Mouse (Mus musculus) Patski (cell line): Measurements from ENCODE around the gene Cmtm7. TPM values are rescaled to one million over a fixed set of nuclear protein-coding genes. Genes with fewer than 3 reads are reported as not detected.

Experiments
- ATAC-seq: fragments of 100-300 bp; one replicate; pipeline ENCODE4 v1.8.0; 2021
- CTCF ChIA-PET: fragments of 350-600 bp; sonication (Branson Sonifier 250); formaldehyde crosslinking; loops from one replicate; lab custom pipeline; 2022; ENCODE audit warnings: inconsistent platforms; lab: Charles Lee
- POLR2A ChIA-PET: fragments of 350-600 bp; sonication (Branson Sonifier 250); formaldehyde crosslinking; loops from one replicate; lab custom pipeline; 2022; ENCODE audit warnings: antibody characterized with exemption, inconsistent platforms; lab: Charles Lee
- DNase-seq: peaks from one replicate; pipeline ENCODE4 v3.0.0-alpha.2; 2011; ENCODE audit warnings: low read depth, low spot score
- H3K27me3 ChIP-seq: fragments of 371-371 bp; one replicate; pipeline ENCODE4 v1.5.1; 2021
- CTCF ChIP-seq: fragments of 100-300 bp; IDR thresholded peaks from one replicate; pipeline ENCODE4 v1.5.1; 2021
- in situ Hi-C: fragments of 300-500 bp; cut with MboI; formaldehyde crosslinking; loops from 3 replicates; pipeline ENCODE4 v1.11.1; 2018; ENCODE audit warnings: low pct_unique_long_range_greater_than_20kb, mixed read lengths
- polyA plus RNA-seq: library from polyadenylated mRNA; unstranded; gene quantifications from one replicate; pipeline ENCODE4 v1.2.3, GENCODE M21; 2021

Cmtm7 gene
- polyA plus RNA-seq, 1 experiment from 2014 or later = 73.0 TPM

GRCm38 (mm10) chr9:114797329-114798004 is 15.8 kb upstream of the Cmtm7 start:
- POLR2A ChIA-PET = no interaction called here

GRCm38 (mm10) chr9:114796473-114797050 is 14.9 kb upstream of the Cmtm7 start:
- in situ Hi-C loops = loop anchor here (5.0 kb wide), 1 partner anchor 86 kb away; no protein-coding TSS in a partner anchor
- no peak for ATAC-seq
- TF ChIP-seq CTCF = no peak
- CTCF ChIA-PET = interaction anchor here (0.9 kb wide), 1 partner anchor 8 kb away, joined by 3 read pairs; no protein-coding TSS in a partner anchor
- H3K27me3 ChIP-seq = no peaks in the 10 kb centered on the region
- POLR2A ChIA-PET = no interaction called here
- DNase-seq = no peak

More at GRCm38 (mm10) chr9:114797329-114798004, 15.8 kb upstream of the Cmtm7 start:
- no peaks in the 10 kb centered on the region for H3K27me3 ChIP-seq
- CTCF ChIA-PET = interaction anchor here (0.7 to 2.4 kb wide), 7 partner anchors 9 to 90 kb away, joined by 3 to 8 read pairs (median 3); no protein-coding TSS in a partner anchor
- peak; percentile 20 for ATAC-seq
- no peak for DNase-seq
- in situ Hi-C loops = loop anchor here (5.0 kb wide), 1 partner anchor 85 kb away; no protein-coding TSS in a partner anchor
- TF ChIP-seq CTCF = peak; percentile 95

- CTCF ChIA-PET = interaction anchor here (0.9 to 2.3 kb wide), 3 partner anchors 13 to 41 kb away, joined by 3 to 5 read pairs (median 3); partner anchors contain the start of gene Cmtm7
- no peaks in the 10 kb centered on the region for H3K27me3 ChIP-seq
- no peak for TF ChIP-seq CTCF
- in situ Hi-C loops = no loop called here
- POLR2A ChIA-PET = interaction anchor here (0.8 kb wide), 2 partner anchors 50 to 109 kb away, joined by 3 read pairs; partner anchors contain the start of gene Cmtm8
- DNase-seq (no peak), ATAC-seq (no peak)
These were observed 12.8 kb upstream of the Cmtm7 start for GRCm38 (mm10) chr9:114794491-114794890.

- in situ Hi-C loops = no loop called here
- H3K27me3 ChIP-seq = no peaks in the 10 kb centered on the region
- POLR2A ChIA-PET = interaction anchor here (0.8 kb wide), 1 partner anchor 109 kb away, joined by 3 read pairs; no protein-coding TSS in a partner anchor
- ATAC-seq (no peak), DNase-seq (no peak)
- no peak for TF ChIP-seq CTCF
- CTCF ChIA-PET = interaction anchor here (0.9 to 2.3 kb wide), 3 partner anchors 11 to 41 kb away, joined by 3 to 5 read pairs (median 3); no protein-coding TSS in a partner anchor
These were observed 12.2 kb upstream of the Cmtm7 start for GRCm38 (mm10) chr9:114793764-114794295.

- DNase-seq (no peak), ATAC-seq (no peak)
- TF ChIP-seq CTCF = no peak
- POLR2A ChIA-PET = no interaction called here
- no peaks in the 10 kb centered on the region for H3K27me3 ChIP-seq
- in situ Hi-C loops = no loop called here
- CTCF ChIA-PET = interaction anchor here (1.4 kb wide), 1 partner anchor 91 kb away, joined by 3 read pairs; no protein-coding TSS in a partner anchor
These were observed 8.3 kb upstream of the Cmtm7 start for GRCm38 (mm10) chr9:114789989-114790388.

GRCm38 (mm10) chr9:114789557-114789956 is 7.9 kb upstream of the Cmtm7 start:
- in situ Hi-C loops = no loop called here
- no peak for TF ChIP-seq CTCF
- ATAC-seq (no peak), DNase-seq (no peak)
- POLR2A ChIA-PET = no interaction called here
- H3K27me3 ChIP-seq = no peaks in the 10 kb centered on the region
- CTCF ChIA-PET = interaction anchor here (1.4 to 1.6 kb wide), 2 partner anchors 36 to 91 kb away, joined by 3 to 5 read pairs; no protein-coding TSS in a partner anchor

- no peaks in the 10 kb centered on the region for H3K27me3 ChIP-seq
- in situ Hi-C loops = no loop called here
- ATAC-seq = no peak
- POLR2A ChIA-PET = no interaction called here
- DNase-seq = no peak
- CTCF ChIA-PET = interaction anchor here (0.7 to 1.6 kb wide), 3 partner anchors 9 to 35 kb away, joined by 3 to 5 read pairs (median 3); no protein-coding TSS in a partner anchor
- no peak for TF ChIP-seq CTCF
These were observed 7.0 kb upstream of the Cmtm7 start for GRCm38 (mm10) chr9:114788697-114789096.

GRCm38 (mm10) chr9:114787716-114788115 is 6.1 kb upstream of the Cmtm7 start:
- TF ChIP-seq CTCF = no peak
- no peak for DNase-seq
- no peaks in the 10 kb centered on the region for H3K27me3 ChIP-seq
- ATAC-seq = no peak
- in situ Hi-C loops = no loop called here
- POLR2A ChIA-PET = interaction anchor here (0.6 kb wide), 1 partner anchor 71 kb away, joined by 3 read pairs; no protein-coding TSS in a partner anchor
- CTCF ChIA-PET = interaction anchor here (0.7 kb wide), 1 partner anchor 10 kb away, joined by 3 read pairs; no protein-coding TSS in a partner anchor

GRCm38 (mm10) chr9:114787134-114787533 is 5.5 kb upstream of the Cmtm7 start:
- ChIA-PET CTCF (interaction anchor here (1.0 kb wide), 1 partner anchor 13 kb away, joined by 3 read pairs; no protein-coding TSS in a partner anchor), POLR2A (no interaction called here)
- no peak for ATAC-seq
- TF ChIP-seq CTCF = no peak
- no peak for DNase-seq
- in situ Hi-C loops = no loop called here
- H3K27me3 ChIP-seq = no peaks in the 10 kb centered on the region

GRCm38 (mm10) chr9:114785432-114786125 is 3.9 kb upstream of the Cmtm7 start:
- H3K27me3 ChIP-seq = no peaks in the 10 kb centered on the region
- ChIA-PET POLR2A (no interaction called here), CTCF (no interaction called here)
- DNase-seq = no peak
- in situ Hi-C loops = no loop called here
- no peak for ATAC-seq
- TF ChIP-seq CTCF = no peak
